Mouse (Mus musculus) brain, embryonic 18.5 days (tissue): Measurements from ENCODE around the gene Gpank1.

Source experiments
- DNase-seq: peaks from one replicate; pipeline ENCODE4 v3.0.0-alpha.2; 2012; ENCODE audit warnings: low read depth, low spot score

Gene Gpank1

GRCm38 (mm10) chr17:35159638-35160037, 38.4 kb downstream of the Gpank1 start:
- no peak for DNase-seq

- no peak for DNase-seq
Observed at GRCm38 (mm10) chr17:35161421-35161820, 40.2 kb downstream of the Gpank1 start.

- no peak for DNase-seq
Observed at GRCm38 (mm10) chr17:35162121-35162520, 40.9 kb downstream of the Gpank1 start.

GRCm38 (mm10) chr17:35162730-35163129, 41.5 kb downstream of the Gpank1 start:
- DNase-seq: no peak

- DNase-seq: no peak
Observed at GRCm38 (mm10) chr17:35163326-35164081, 42.2 kb downstream of the Gpank1 start.

DNA sequence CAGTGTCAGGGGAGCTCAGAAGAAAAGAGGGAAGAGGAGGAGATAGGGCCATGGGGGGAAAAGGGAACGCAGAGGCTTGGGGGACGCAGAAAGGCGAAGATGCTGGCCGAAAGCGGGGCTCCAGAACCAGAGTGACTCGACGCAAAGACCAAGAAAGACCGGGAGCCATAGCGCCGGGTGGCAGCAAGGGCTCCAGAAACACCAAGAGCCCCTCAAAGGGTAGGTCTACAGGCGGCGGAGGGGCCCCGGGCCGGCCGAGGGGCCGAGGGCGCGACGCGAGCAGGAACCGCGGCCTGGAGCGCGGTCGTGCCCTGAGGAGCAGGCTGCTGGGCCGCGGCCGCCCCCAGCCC, 42.9 kb downstream of the Gpank1 start:
- DNase-seq: no peak

DNA sequence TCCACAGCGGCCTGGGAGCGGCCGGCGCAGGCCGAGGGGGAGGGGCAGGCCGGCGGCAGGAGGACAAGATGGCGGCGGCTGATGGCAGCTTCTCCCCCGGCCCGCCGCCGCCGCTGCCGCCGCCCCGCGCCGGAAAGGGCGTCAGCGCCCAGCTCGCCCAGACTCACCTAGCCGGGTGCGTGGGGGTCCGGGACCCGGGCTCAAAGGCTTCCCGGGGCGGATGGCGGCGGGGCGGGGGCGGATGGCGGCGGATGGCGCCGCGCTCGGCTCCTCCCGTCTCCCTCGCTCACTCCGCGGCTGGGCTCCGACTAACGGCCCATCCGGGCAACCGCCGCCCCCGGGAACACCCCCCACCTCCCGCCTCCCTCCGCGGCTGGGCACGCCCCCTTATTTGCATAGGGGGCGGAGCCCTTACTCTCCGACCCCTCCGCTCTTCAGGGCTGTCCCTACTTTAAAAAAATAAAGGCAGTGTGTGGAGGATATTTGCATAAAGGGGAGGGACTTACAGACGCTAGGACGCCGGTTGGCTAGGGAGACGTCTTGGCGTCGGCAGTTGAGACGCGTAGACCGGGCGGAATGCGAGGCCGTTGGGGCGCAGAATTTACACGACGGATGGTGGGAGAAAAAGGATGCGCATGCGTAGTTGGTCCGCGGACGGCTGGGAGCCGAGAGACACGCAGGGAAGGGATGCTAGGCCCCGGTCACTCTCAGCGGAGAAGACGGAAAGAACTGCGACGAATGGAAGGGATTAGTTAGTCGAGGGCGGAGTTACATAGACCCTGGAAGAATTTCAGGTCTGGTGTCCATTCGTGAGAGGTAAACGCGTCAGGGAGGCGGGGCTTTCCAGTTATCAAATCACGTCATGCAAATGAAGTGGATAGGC, 43.6 kb downstream of the Gpank1 start, which contains the start of gene Prrc2a:
Gene Prrc2a, minus strand, starts transcription at position 330 of the 883 bp plus-strand sequence.
- DNase-seq: peak; percentile 99

GRCm38 (mm10) chr17:35165451-35166155, 44.3 kb downstream of the Gpank1 start:
- no peak for DNase-seq

GRCm38 (mm10) chr17:35166352-35167035, 45.2 kb downstream of the Gpank1 start:
- DNase-seq: peak; percentile 63

- DNase-seq: no peak
Observed at GRCm38 (mm10) chr17:35167794-35168193, 46.5 kb downstream of the Gpank1 start.

GRCm38 (mm10) chr17:35168541-35169207, 47.4 kb downstream of the Gpank1 start:
- DNase-seq: no peak

- DNase-seq: no peak
Observed at GRCm38 (mm10) chr17:35172445-35173234, 51.4 kb downstream of the Gpank1 start.

DNA sequence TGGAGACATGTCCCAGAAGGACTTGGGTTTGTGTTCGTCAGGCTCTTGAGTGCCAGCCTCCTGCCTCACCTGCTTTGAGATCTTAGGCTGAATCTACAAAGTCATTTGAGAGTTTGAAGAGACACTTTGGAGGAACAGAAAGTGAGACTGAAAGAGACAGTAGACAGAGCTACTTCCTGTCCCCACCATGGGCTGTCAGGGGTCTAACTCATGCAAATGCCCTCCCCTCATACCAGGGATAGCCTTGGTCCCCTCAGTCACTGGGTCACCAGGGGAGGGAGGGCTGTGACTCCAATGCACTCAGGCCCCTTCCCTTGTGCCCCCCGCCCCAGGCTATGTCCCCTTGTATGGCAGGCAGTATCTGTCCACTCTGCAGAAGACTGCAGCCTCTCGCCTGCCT, 52.1 kb downstream of the Gpank1 start:
- no peak for DNase-seq
